Mouse (Mus musculus): ENCODE data around the gene Slc25a21.

The Slc25a21 gene

DNA sequence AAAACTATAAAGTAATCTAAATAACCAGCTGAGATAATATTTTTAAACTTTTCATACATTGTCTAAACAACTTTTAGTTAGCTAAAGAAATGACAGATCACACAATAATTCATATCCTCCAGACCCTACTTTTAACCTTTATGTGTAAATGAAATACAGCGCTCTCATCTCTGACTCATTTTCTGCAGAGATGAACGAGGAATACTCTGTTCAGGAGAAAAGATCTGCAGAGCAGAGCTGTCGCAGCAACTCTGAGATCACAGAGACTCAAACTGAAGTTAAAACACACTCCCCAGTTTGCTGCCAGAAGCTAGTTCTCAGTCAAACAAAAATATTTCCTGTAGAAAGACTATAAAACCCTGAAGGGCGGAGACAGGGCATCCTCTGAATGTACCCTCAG, 177.5 kb downstream of the Slc25a21 start:
- in situ Hi-C loops (cut with MseI, MboI): no loop called here

- in situ Hi-C loops (cut with MseI, MboI): no loop called here
These were observed 180.4 kb downstream of the Slc25a21 start for GRCm38 (mm10) chr12:57016845-57017244.

DNA sequence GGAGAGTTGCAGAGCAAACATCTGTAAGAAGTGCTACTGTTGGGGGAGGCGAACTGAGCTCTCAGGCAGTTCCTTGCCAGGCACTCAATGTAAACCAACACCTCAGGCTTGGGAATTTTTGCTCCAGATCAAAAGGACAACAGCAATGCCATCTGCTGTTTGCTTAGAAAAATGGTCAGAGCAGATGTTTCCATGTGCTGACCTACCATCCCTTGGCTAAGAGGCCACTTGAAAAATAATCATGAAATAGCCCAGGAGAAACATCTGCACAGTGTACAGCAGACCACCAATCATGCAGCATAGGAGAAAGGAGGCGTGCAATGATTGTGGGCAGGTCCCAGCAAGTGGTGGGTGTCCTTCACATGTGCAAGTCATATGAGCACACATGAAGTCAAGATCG, 180.9 kb downstream of the Slc25a21 start:
- in situ Hi-C loops (cut with MseI, MboI): no loop called here

- in situ Hi-C loops (cut with MseI, MboI): no loop called here
These were observed 188.3 kb downstream of the Slc25a21 start for GRCm38 (mm10) chr12:57009010-57009409.

- in situ Hi-C loops (cut with MseI, MboI): loop anchor here (5.0 to 10.0 kb wide), 3 partner anchors 199 to 304 kb away; no protein-coding TSS in a partner anchor
These were observed 211.2 kb downstream of the Slc25a21 start for GRCm38 (mm10) chr12:56986049-56986448.

DNA sequence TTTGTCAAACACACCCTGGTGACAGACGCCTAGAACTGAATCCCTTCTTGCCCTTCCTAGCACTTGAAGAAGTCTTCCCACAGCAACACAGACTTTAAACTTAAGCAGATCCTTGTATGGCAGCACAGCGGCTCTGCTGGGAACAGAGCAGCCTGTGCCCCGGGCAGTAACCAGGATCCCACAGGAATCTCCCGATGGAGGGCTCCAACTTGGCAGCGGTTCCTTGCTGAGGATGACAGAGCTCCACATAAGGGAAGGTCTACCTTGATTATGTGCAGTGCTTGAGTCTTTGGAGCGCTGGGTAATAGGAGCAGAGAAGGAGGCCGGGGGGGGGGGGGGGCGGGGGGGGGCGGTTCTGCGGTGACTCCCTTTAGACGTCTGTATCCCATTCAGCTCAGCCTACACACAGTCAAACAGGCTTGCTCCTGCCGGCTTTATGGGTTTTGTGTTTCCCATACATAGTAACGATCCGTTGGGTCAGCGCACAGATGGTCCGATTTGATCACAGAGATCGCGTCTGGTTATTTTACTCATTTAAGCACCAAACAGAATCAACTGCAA, 215.1 kb downstream of the Slc25a21 start:
- in situ Hi-C loops (cut with MseI, MboI): loop anchor here in 1 of 2 experiments (10.0 kb wide), 1 partner anchor 203 kb away; no protein-coding TSS in a partner anchor

DNA sequence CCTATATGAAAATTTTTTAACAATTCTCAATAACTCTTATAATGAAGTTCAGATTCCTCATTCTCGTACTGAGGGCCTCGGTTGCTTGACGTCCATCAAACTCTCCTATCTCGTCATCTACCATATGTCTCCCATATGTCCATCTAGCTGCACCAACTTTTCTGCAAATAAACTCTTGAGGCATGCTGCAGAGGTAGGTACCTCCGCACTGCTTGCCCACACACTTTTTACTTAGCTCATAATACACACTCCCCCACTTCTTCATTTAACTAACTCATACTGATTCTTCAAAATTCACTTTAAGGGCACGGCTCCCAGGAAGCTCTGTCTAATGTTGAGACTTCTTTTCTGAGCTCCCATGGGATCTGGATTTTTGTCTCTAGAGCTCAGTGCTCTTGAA, 222.0 kb downstream of the Slc25a21 start:
- in situ Hi-C loops (cut with MseI, MboI): no loop called here

DNA sequence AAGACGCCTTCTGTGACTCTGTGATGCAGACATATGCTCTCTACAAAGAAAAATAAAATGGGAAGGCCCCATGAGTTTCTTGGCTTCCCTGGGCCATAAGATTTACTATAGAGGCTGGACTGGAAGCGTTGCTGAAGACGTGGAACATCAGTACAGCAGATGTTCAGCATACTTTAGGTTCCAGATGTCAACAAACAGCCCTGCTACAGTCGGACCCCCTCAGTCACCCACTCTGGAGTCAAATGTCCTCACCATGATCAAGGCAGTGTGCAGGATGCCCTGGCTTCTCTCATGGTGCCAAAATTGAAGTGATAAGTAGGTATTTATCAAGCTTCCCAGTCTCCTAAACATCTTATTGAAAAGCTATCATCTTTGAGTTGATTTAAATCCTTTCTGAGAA, 234.0 kb downstream of the Slc25a21 start:
- in situ Hi-C loops (cut with MseI, MboI): no loop called here

DNA sequence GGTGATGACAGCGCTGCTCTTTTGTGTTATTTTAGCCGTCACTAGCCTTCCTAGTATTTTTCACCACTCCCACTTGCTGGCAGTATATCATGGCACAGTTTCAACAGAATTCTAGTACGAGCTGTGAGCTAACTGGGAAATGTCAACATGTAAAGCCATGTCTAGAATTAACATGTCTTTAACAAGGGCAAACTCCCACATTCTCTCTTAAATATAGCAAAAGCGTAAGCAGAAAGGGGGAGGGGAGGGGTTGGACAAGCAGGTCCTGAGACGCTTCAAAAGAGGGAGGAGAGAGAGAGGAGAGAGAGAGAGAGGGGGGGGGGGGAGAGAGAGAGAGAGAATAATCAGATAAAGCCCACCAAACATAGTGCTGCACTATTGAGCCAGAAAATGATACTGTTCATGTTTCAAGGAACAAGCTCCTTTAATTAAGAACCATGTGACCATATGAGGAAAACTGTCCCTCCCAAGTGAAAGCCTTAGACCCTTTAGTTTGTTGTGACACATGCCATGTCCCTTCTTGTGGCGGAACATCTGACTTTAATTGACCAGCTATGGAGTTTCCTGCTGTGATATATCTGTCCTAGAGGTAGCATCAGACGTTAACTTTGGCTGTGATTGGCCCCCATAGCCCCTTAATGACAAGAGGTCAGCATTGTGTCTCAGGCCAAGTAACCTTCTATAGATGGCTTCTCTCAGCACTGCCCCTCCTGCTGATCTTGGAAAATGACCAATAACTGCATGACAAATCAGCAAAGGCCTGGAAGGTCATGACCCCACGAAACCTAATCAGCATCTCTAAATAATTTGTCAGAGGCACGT, 237.8 kb downstream of the Slc25a21 start:
- in situ Hi-C loops (cut with MseI, MboI): no loop called here

GRCm38 (mm10) chr12:56958244-56958643, 239.0 kb downstream of the Slc25a21 start:
- in situ Hi-C loops (cut with MseI, MboI): no loop called here

DNA sequence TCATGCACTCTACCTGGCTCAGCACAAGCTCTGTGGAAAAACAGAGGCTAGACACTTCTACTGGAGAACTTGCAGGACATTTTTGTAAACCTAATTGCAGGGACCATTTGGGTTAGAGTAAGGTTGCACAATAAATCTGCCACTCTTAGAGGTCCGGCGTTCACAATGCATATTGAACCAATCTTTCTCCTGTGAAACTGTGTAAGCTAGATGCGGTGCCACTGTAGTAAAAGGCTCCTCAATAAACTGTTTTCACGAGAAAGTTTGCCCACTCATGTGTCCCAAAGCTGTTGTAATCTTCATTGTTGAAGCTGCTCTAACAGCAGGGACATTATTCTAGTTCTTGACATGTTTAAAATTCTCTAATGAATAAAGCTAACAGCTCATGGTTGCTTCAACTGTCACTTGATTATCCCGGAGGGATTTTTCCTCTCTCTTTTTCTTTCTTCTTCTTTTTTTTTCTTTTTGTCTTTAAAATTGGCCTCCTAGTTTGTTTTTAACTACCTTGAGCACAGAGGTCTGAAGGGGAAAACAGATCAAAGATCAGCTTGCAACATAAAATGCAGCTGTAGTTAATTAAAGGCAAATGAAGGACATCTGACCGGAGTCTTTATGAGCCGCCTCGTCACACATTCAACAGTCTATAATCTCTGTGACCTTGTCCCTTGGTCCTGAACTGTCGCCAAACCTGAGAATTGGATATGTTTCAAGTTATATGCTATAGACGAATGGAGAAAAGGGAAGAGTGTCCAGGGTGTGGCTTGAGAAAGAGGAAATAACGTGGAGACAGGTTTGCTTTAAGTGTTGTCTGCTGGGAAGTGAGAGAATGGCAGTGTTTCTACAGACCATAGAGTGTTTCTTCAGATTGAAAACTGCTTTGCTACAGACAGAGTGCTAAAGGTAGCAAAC, 245.3 kb downstream of the Slc25a21 start:
- in situ Hi-C loops (cut with MseI, MboI): no loop called here

DNA sequence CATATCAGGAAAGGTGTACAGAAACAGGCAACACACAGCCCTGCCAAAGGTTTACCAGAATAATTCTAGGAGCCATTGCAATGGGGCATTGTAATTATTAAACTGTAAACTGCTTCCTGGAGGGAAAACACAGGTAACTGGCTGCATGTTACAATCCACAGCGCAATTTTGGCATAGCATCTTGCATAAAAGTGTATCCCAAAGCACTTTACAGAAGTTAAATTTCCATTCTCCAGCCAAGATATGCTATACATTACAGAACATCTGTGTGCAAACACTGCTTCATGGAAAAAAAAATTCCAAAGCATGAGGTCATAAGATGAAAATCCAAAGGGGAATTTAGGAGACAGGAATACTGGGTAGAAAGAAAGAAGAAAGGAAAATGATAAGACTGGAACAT, 253.0 kb downstream of the Slc25a21 start:
- in situ Hi-C loops (cut with MseI, MboI): no loop called here

- in situ Hi-C loops (cut with MseI, MboI): no loop called here
These were observed 256.4 kb downstream of the Slc25a21 start for GRCm38 (mm10) chr12:56940861-56941260.

DNA sequence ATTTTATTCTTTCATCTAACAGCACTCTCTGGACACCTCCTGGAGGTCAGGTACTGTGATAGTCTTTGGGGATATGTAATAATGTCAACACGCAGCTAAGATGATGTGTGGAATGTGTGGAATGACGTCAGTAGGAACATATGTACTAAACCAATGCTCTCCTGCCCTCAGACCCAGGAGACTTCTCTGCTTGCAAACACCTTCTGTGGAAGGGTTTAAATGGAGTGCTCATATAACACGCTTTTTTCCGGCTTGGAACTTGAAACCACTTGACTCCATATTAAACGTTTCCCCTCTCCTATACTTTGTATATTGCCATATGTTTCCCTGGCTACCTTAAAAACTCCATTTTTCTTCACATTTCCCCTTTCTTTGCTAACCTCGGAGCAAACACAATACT, 279.1 kb downstream of the Slc25a21 start:
- in situ Hi-C loops (cut with MseI, MboI): no loop called here

- in situ Hi-C loops (cut with MseI, MboI): no loop called here
These were observed 290.8 kb downstream of the Slc25a21 start for GRCm38 (mm10) chr12:56906476-56906875.

DNA sequence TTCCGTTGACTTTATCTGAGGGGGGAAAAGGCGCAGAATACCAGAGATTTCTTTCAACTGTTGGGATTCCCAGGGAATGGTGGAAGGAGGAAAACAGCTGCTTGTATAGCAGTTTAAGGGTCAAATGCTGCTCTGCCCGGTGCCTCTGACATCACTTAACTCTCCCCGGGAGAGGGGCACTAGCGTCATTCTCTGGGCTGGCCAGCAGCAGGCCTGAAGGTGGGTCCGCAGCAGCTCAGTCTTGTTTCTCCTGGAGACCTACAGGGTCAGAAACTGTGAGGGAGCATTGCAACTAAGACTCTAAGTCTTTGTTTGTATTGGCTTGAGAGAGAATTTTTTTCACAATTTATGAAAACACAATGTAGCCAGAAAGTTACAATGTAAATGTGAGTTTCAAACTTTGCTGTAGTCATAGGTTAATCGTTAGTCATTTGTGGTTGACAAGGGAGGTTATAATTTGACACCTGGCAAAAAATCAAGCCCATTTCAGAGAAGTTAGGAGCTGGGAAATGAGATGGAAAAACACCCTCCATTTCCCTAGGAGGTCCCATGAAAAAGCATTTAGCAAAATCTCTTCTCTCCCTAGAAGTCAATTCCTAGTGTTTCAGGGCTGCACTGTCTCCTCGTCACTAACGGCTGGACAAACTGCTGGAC, 291.5 kb downstream of the Slc25a21 start:
- in situ Hi-C loops (cut with MseI, MboI): no loop called here

GRCm38 (mm10) chr12:56905222-56905621, 292.1 kb downstream of the Slc25a21 start:
- in situ Hi-C loops (cut with MseI, MboI): no loop called here

DNA sequence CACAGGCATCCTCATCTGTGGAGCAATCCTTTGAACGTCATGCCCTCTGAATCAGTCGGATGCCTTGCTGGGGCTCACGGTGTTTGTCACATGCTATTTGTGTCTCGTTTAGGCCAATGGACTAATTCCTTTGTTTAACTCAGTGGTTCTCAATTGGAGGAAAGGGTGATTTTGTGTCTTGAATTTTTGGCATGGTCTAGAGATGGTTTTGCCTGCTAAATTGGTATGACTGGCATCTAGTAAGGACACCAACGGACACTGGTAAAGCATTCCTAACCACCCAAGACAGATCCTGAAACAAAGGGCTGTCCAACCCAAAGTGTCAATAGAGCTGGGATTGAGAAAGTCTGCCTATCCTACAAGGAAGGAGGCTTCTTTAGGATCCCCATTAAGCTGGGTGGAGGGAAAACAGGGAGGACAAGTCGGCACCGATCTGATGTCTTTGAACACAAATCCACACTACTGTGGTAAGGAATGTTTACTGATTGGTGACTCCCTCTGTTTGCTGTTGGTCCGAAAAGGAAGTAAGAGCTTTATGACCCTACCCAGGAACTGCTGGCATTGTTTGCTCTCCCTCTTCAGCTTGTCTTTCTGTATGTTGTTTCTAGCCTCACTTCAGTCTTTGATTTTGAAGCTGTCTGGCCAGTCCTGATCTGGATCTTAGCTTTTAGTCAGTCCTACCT, 294.4 kb downstream of the Slc25a21 start:
- in situ Hi-C loops (cut with MseI, MboI): no loop called here

DNA sequence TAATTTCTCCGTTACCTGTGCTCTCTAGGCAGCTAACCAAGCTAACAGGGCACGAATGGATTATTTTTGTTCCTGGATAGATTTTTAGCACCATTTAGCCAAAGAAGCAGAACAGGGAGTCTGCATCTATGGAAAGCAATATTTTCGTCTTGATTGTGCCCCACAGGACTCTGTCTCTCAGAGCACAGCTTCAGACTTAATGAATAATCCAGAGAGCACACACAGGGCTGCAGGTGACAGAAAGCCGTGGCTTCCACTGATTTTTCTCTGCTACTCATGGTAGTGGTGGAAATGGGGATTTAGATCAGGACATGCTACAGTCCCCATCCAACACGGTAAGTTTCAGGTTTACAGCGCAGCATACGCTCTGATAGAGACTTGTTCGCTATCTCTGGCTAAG, 299.3 kb downstream of the Slc25a21 start:
- in situ Hi-C loops (cut with MseI, MboI): no loop called here

DNA sequence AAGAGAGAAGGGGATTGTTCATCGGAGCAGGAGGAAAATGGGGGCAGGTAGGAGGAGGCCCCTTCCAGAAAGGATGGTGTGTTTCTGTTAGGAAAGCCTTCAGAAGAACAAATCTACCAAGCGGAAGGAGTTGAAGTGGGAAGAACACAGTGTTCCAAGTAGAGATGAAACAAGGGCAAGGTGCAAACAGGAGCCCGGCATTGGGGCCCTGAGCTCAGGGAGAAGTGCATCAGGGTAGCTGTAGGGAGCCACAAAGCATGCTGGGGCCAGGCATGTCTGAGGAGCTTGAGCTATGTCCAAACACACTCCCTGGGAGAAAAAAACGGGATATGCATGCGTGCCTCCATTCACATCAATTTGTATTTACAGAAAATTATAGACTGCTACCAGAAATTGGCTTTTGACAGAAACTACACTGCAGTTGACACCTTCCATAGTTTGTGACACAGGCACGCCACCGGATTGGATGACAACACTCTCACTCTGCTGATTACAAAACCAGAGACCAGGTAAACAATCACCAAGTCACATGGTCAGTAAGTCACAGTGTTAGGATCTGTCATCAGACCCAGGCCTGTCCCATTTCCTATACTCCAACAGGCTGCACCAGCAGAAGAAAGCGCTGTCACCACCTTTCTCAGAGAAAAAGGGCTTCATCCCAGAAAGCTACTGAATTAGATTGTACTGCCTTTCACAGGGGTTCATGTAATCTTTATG, 299.9 kb downstream of the Slc25a21 start:
- in situ Hi-C loops (cut with MseI, MboI): no loop called here

Measured in mouse trophoblast stem cell (cell line).